Mouse (Mus musculus) ES-E14 (cell line): Measurements from ENCODE around the gene Chd1l.

Experiments used
- CHD2 ChIP-seq: IDR thresholded peaks from 2 replicates; pipeline ENCODE4 v1.6.1; 2014; ENCODE audit warnings: mild to moderate bottlenecking, low read depth, low read length, inconsistent platforms
- HCFC1 ChIP-seq: IDR thresholded peaks from 2 replicates; pipeline ENCODE4 v1.6.1; 2012; ENCODE audit warnings: low read length, inconsistent platforms, borderline replicate concordance; ENCODE audit not compliant: insufficient read depth
- MAFK ChIP-seq: IDR thresholded peaks from 2 replicates; pipeline ENCODE4 v1.6.1; 2014; ENCODE audit warnings: mild to moderate bottlenecking, low read depth, low read length, inconsistent platforms; ENCODE audit not compliant: insufficient read depth
- ZC3H11A ChIP-seq: IDR thresholded peaks from 2 replicates; pipeline ENCODE4 v1.6.1; 2012; ENCODE audit warnings: low read depth, mild to moderate bottlenecking, inconsistent platforms, low read length, borderline replicate concordance
- ZNF384 ChIP-seq: IDR thresholded peaks from 2 replicates; pipeline ENCODE4 v1.6.1; 2012; ENCODE audit warnings: low read depth, low read length, inconsistent platforms

GRCm38 (mm10) chr3:97648518-97648917 lies 38.5 kb upstream of the Chd1l start:
- TF ChIP-seq ZNF384 (no peak), MAFK (no peak), ZC3H11A (no peak), HCFC1 (no peak), CHD2 (no peak)
